Mouse (Mus musculus): ENCODE measurements around the gene Fam213a.

Gene Fam213a

GRCm38 (mm10) chr14:41005716-41006115 lies 7.9 kb downstream of the Fam213a start:
- no peak for DNase-seq (ENCODE audit: low read depth, low spot score)

GRCm38 (mm10) chr14:41004201-41005141 lies 9.1 kb downstream of the Fam213a start:
- no peak for DNase-seq (ENCODE audit: low read depth, low spot score)

- no peak for DNase-seq (ENCODE audit: low read depth, low spot score)
Measured at GRCm38 (mm10) chr14:41001576-41001975, 12.0 kb downstream of the Fam213a start.

- no peak for DNase-seq (ENCODE audit: low read depth, low spot score)
Measured at GRCm38 (mm10) chr14:41000801-41001200, 12.8 kb downstream of the Fam213a start.

DNA sequence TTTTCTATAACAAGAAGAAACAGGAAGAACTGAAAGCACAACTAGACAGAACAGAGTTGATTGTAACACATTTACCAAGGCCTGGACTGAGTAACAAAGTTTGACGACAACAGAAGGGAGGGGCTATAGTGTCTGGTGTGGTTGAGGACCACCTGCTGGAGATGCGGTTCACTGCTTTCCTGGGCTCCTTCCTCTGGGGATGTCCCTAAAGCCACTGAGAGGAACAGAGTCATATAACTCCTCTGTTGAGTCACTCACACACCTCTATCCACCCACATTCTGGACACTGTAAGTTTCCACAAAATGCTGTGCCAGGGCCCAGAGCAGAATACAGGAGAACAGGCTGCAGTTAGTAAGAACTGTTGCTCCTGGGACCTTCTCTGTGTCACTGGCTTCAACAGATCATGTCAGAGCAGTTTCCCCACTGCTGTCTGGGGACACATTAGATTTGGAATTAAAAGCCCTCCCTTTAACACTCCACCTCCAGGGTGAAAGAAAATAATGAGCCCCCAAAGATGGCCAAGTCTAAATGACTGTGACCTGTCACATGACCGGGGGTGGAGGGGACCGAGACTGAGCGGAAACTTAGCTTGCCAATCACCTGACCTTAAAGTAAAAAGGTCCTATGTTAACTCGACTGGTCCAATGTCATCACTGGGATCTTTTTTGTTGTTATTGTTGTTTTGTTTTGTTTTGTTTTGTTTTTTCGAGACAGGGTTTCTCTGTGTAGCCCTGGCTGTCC lies 13.5 kb downstream of the Fam213a start:
- peak; percentile 57 for DNase-seq (ENCODE audit: low read depth, low spot score)

GRCm38 (mm10) chr14:40996171-40996570 lies 17.4 kb downstream of the Fam213a start:
- no peak for DNase-seq (ENCODE audit: low read depth, low spot score)

DNA sequence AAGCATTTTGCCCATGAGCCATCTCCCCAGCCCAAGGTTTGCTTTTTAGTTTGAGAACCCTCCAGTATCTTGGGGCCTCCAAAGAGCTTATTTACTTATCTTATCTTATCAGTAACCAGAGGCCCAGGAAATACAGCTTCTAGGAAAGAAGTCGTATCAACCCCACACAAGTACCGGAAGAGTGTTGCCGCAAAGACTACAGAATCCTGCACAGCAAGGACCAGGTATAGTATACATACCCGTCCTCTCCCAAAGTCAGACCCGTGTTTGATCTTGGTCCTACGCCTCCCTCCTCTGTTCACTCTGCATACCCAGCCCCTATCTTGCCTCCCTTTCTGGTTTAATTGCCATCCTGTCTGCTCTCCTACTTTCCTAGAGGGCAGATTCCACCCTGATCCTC lies 21.1 kb downstream of the Fam213a start:
- DNase-seq (ENCODE audit: low read depth, low spot score), result no peak

DNA sequence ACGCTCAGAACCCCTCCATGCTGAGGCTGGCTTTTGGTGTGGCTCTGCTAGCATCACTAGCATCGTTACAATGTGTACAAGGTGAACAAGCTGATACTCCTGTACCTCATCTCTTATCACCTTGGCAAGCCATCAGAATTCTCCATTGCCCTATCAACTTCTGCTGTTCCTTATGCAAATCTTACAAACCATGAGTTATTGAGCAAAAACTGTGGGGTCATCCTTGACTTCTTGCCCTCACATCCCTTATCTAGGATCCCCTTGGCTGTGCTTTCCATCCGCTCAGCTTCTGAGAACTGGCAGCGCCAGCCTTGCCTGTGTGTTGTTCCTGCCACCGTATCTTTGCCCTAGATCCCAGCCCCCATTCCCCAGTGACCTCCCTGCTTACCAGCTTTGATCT lies 24.8 kb downstream of the Fam213a start:
- DNase-seq (ENCODE audit: low read depth, low spot score), result no peak

GRCm38 (mm10) chr14:40987184-40987583 lies 26.4 kb downstream of the Fam213a start:
- DNase-seq (ENCODE audit: low read depth, low spot score), result no peak

DNA sequence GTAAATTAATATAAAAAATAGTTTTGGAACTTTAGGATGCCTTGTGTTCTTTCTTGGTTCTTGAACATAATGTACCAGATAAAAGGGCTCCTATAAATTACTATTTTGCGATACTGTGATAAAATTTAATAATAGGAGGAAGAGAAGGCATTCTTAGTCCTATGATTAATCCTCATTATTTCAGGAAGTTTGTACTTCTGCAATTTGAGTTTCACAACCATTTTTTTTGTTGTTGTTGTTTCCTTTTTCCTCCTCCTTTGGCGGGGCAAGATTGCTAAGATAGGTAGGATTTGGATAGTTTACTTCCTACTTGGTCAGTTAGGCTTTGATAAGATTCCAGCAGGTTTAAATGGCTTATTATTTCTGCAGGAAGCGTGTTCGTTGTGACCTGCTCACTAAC lies 28.0 kb downstream of the Fam213a start:
- no peak for DNase-seq (ENCODE audit: low read depth, low spot score)

GRCm38 (mm10) chr14:40979723-40980122 lies 33.9 kb downstream of the Fam213a start:
- no peak for DNase-seq (ENCODE audit: low read depth, low spot score)

DNA sequence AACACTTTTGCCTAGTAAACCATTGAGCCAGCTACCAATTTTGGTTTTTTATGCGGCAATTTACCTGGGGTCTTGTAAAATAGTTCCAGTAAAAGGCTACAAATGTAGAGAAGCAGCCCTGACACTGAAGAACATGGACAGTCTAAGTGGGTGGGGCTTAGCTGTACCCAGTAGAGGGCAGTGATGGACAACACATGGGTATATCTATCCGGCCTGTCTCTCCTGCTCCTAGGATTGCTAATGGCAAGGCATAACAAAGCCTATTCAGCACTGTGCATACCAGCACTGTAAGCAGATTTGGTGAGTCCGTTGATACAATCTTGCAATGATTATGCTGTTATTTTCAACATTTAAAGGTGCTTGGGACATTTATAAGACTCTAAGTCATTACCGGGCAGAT lies 34.6 kb downstream of the Fam213a start:
- peak; percentile 33 for DNase-seq (ENCODE audit: low read depth, low spot score)

GRCm38 (mm10) chr14:40975127-40975721 lies 38.4 kb downstream of the Fam213a start:
- peak; percentile 88 for DNase-seq (ENCODE audit: low read depth, low spot score)

DNA sequence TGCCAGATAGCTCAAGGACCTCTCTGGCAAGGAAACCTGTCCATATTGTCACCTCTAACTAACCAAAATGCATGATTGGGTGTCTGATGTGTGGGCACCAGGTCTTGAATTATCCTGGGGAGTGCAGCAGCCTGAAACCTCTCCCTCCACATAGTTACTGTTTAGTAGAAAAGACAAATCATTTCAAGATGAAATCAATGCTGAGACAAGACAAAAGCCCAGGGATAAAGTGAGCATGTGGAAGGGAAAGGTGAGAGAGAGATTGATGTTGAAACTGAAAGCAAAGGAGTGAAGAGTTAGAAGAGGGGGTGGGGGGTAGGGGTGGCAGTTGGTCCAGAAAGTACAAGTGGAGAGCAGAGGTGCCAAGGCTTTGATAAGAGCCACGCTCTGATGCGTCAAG lies 45.5 kb downstream of the Fam213a start:
- DNase-seq (ENCODE audit: low read depth, low spot score), result peak; percentile 38

GRCm38 (mm10) chr14:40967598-40967900 lies 46.0 kb downstream of the Fam213a start:
- no peak for DNase-seq (ENCODE audit: low read depth, low spot score)

- DNase-seq (ENCODE audit: low read depth, low spot score), result peak; percentile 99
Measured at GRCm38 (mm10) chr14:40966862-40967597, 46.6 kb downstream of the Fam213a start.

DNA sequence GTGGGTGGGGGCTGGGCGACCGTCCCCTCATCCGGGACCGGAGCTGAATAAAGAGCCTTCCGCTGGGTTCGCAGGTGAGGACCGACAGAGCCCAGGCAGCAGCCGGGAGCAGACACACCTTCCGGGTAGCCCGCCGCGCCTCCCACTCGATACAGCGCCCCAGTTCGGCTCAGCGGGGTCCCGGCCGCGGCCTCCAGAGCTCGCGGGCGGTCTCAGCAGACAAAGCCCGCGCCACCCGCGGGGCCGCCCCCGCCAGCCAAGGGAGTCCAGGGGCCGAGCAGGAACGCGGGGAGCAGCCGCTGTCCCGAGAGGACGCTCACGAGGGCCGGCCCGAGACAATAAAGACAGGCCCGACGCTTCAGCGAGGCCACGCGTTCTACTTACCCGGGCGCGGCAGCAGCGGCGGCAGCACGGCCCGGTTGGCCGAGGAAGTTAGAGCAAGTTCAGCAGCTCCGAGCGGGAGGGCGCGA lies 47.2 kb downstream of the Fam213a start, which contains the start of gene Tspan14:
TSS of gene Tspan14 (minus strand) at position 416 of the 470 bp plus-strand sequence.
- peak; percentile 75 for DNase-seq (ENCODE audit: low read depth, low spot score)

DNA sequence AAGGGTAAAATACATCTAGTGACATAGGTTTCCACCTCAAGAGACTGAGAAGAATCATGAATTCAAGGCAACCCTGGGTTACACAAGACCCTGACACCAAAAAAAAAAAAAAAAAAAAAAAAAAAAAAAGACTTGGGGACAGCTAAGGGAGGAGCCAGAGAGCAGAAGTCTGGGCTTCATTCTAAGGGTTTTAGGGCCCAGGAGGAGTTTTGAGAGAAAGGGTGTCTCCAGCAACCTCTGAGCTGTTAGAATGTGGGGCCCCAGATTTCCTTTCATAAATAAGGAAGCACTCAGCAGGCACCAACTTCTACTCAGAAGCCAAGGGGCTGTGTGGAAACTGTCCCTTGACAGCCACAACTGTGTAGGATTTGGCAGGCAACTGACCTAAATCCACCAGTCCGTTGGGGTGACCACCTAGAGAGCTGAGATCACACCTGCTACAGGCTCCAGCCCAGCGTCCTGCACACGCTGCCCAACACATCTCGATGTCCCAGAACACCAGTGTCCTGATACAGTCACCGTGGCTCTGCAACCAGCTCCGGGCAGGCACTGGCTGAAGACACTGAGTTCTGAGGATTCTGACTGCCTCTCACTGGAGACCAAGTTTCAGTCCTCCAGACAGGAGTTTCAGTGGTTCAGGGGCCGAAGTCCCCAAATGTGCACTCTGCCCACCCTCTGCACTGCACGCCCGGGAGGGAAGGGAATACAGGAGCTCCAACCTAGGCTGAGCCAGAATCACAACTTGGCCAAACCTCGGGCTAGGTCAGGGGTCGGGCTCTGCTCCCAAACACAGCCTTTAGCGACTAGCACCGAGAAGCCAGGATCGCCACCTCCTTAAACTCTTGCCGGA lies 47.9 kb downstream of the Fam213a start:
- DNase-seq (ENCODE audit: low read depth, low spot score), result peak; percentile 51

DNA sequence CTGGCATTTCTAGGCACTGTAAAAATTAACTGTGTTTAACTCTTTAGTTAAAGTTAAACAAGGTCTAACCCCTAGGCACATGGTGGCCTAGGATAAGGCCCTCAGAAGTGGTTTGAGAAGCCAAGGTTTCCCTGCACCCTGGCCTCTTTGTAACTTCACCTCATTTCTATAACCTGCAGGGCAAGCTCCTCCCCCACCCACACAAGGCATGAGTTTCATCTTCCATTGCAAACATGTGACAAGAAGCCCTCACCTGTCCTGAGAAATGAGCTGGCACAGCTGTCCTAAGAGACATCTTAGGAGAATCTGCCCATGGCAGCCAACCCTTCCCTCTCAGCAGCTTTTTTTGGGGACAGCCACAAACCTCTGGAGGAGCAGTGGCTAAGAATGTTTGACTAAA lies 48.7 kb downstream of the Fam213a start:
- peak; percentile 52 for DNase-seq (ENCODE audit: low read depth, low spot score)

- no peak for DNase-seq (ENCODE audit: low read depth, low spot score)
Measured at GRCm38 (mm10) chr14:40964214-40964610, 49.4 kb downstream of the Fam213a start.
